Mouse (Mus musculus) olfactory bulb, adult 2 months (tissue): ENCODE measurements around the gene Sox6.

Source experiments
- CTCF ChIP-seq: fragments of 200-500 bp; IDR thresholded peaks from 2 replicates; pipeline ENCODE4 v1.5.1; 2012; ENCODE audit warnings: low read depth, mild to moderate bottlenecking, low read length, moderate library complexity; ENCODE audit not compliant: insufficient read depth
- POLR2A ChIP-seq: fragments of 200-500 bp; IDR thresholded peaks from 2 replicates; pipeline ENCODE4 v1.6.1; 2012; ENCODE audit warnings: mild to moderate bottlenecking, low read depth, low read length, moderate library complexity; ENCODE audit not compliant: insufficient read depth

DNA sequence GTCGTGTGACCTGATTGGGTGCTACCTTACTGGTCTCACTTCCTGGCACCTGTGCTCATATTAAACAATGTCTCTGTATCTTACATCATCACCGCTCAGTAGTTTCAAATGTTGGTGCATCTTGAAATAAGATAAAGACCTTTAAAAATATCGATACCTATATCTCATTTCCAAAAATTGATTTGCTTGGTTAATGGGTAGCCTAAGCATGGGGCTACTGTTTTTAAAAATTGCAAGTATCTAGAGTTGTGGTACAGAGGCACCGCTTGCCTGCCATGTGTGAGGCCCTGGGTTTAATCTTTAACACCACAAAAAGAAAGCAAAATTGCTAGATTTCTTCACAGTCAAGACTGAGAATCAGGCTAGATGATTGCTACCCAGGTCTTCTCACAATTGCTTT, 187.5 kb downstream of the Sox6 start:
- no peak for TF ChIP-seq POLR2A
- no peak for TF ChIP-seq CTCF
